Mouse (Mus musculus) heart, adult 9 months (tissue): ENCODE data around the gene Zfp750.
A peak's percentile ranks its signal among the peaks of the same experiment; 100 is the strongest.

Experiments
- DNase-seq, 2 experiments: peaks; one replicate each; pipeline ENCODE4 v3.0.0; 2022; ENCODE audit warnings: low spot score in 2 of 2

Zfp750 gene

GRCm38 (mm10) chr11:121542471-121542870 lies 23.3 kb upstream of the Zfp750 start:
- no peak for DNase-seq

GRCm38 (mm10) chr11:121536528-121536927 lies 17.4 kb upstream of the Zfp750 start:
- DNase-seq, result no peak

- no peak for DNase-seq
Observed at GRCm38 (mm10) chr11:121529747-121530146, 10.6 kb upstream of the Zfp750 start.

GRCm38 (mm10) chr11:121524191-121524590 lies 5.1 kb upstream of the Zfp750 start:
- DNase-seq, result no peak

GRCm38 (mm10) chr11:121522156-121522762 lies 3.1 kb upstream of the Zfp750 start:
- no peak for DNase-seq

- DNase-seq, result no peak
Observed at GRCm38 (mm10) chr11:121520761-121521160, 1.6 kb upstream of the Zfp750 start.

GRCm38 (mm10) chr11:121519703-121520102 lies 570 bp upstream of the Zfp750 start:
- DNase-seq, result no peak

- DNase-seq, result peak; percentile 9 to 36
Observed at GRCm38 (mm10) chr11:121517687-121518465, 1.3 kb downstream of the Zfp750 start.

- DNase-seq, result no peak
Observed at GRCm38 (mm10) chr11:121516906-121517305, 2.2 kb downstream of the Zfp750 start.

- DNase-seq, result no peak
Observed at GRCm38 (mm10) chr11:121515996-121516395, 3.1 kb downstream of the Zfp750 start.

- no peak for DNase-seq
Observed at GRCm38 (mm10) chr11:121512896-121513572, 6.1 kb downstream of the Zfp750 start.

GRCm38 (mm10) chr11:121510512-121511246 lies 8.5 kb downstream of the Zfp750 start:
- DNase-seq, result no peak

- DNase-seq, result no peak
Observed at GRCm38 (mm10) chr11:121508478-121508877, 10.7 kb downstream of the Zfp750 start.

- DNase-seq, result no peak
Observed at GRCm38 (mm10) chr11:121502000-121502860, 16.9 kb downstream of the Zfp750 start.

- no peak for DNase-seq
Observed at GRCm38 (mm10) chr11:121501525-121501924, 17.6 kb downstream of the Zfp750 start.

GRCm38 (mm10) chr11:121500595-121500994 lies 18.5 kb downstream of the Zfp750 start:
- DNase-seq, result no peak

GRCm38 (mm10) chr11:121490651-121491050 lies 28.5 kb downstream of the Zfp750 start:
- DNase-seq, result no peak

- no peak for DNase-seq
Observed at GRCm38 (mm10) chr11:121485882-121486281, 33.3 kb downstream of the Zfp750 start.

GRCm38 (mm10) chr11:121481129-121481528 lies 38.0 kb downstream of the Zfp750 start:
- no peak for DNase-seq

- no peak for DNase-seq
Observed at GRCm38 (mm10) chr11:121479476-121480203, 39.5 kb downstream of the Zfp750 start.
